Mouse (Mus musculus) embryonic stem cell, embryonic (primary cell): ENCODE measurements at regions not wholly inside any gene's neighbourhood (a gene's known extent, or its start where the extent isn't known, plus 50 kb on each side); places are given as distances from the start of the nearest gene placed in this dataset.
"Not testable (repeated sequence)": the region's sequence is repeated elsewhere in the genome, so short reads cannot be mapped to it uniquely, and the experiment has no call there.

Source experiments
- CTCF ChIA-PET, 4 experiments: fragments of 300-600 bp in 2 of 4; fragments of 350-600 bp in 2 of 4; sonication (Branson Sonifier 250); formaldehyde crosslinking; loops; one replicate each; lab custom pipeline; 2022; ENCODE audit warnings: inconsistent platforms in 2 of 4; lab: Charles Lee
- POLR2A ChIA-PET, 4 experiments: fragments of 300-600 bp in 2 of 4; fragments of 350-600 bp in 2 of 4; sonication (Branson Sonifier 250); formaldehyde crosslinking; loops; one replicate each; lab custom pipeline; 2022; ENCODE audit warnings: antibody characterized with exemption in 4 of 4, inconsistent platforms in 1 of 4; lab: Charles Lee

- CTCF ChIA-PET, result no interaction called here
- POLR2A ChIA-PET, result no interaction called here
These were observed 77.7 kb downstream of the Amer1 start for GRCm38 (mm10) chrX:95366995-95367394.

GRCm38 (mm10) chrX:95365326-95365725 is 79.3 kb downstream of the Amer1 start:
- POLR2A ChIA-PET, result interaction anchor here in 2 of 4 experiments (0.7 to 1.0 kb wide), 3 partner anchors 8 to 79 kb away, joined by 3 to 4 read pairs (median 3); partner anchors contain the start of gene Amer1 (in 1 of the 2)
- CTCF ChIA-PET, result not testable (repeated sequence)

DNA sequence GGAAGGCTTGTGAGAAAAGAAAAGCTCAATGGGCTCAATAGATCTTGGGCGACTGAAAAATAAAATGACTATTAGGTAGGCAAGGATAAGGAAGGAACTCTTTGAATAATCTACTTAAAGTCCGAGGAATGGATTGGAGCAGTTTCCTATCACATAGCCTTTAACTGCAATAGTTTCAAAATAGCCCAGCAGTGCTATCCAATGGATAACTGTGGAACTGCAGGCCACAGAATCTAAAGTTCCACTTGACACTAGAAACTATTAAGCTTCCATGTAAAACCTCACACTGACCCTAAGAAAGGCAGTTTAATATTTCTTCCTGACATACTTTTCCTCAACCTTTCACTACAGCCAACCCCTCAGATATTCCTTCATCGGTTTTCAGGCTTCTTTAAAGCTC is 85.6 kb downstream of the Amer1 start:
- POLR2A ChIA-PET, result no interaction called here
- CTCF ChIA-PET, result interaction anchor here in 2 of 4 experiments (1.0 kb wide), 2 partner anchors 102 to 493 kb away, joined by 3 to 14 read pairs; no protein-coding TSS in a partner anchor
